Mouse (Mus musculus) megakaryocyte, embryonic 14.5 days (primary cell): Measurements from ENCODE around the gene Tnfsf11. TPM values are rescaled to one million over a fixed set of nuclear protein-coding genes. Genes with fewer than 3 reads are reported as not detected.

Source experiments
- H3K27me3 ChIP-seq: replicated peaks from 2 replicates; pipeline ENCODE3; 2012; ENCODE audit warnings: inconsistent platforms
- H3K36me3 ChIP-seq: replicated peaks from 2 replicates; pipeline ENCODE3; 2012; ENCODE audit warnings: low read length, inconsistent platforms, mixed read lengths
- H3K4me1 ChIP-seq: 2 replicates; pipeline ENCODE4 v1.6.1; 2012; ENCODE audit warnings: inconsistent platforms
- H3K4me3 ChIP-seq: replicated peaks from 2 replicates; pipeline ENCODE3; 2012; ENCODE audit warnings: moderate library complexity, mild to moderate bottlenecking, inconsistent platforms
- H3K9me3 ChIP-seq: 2 replicates; pipeline ENCODE4 v1.6.1; 2012; ENCODE audit warnings: inconsistent platforms
- FLI1 ChIP-seq: IDR thresholded peaks from 2 replicates; pipeline ENCODE4 v1.6.1; 2012; ENCODE audit warnings: low read length, inconsistent platforms, mixed read lengths
- GATA1 ChIP-seq: IDR thresholded peaks from 3 replicates; pipeline ENCODE4 v1.6.1; 2012; ENCODE audit warnings: mixed read lengths, low read length, inconsistent platforms, borderline replicate concordance
- polyA plus RNA-seq: library from polyadenylated mRNA; stranded (reverse); fragments of >175 nt; gene quantifications from 2 replicates; pipeline ENCODE4 v1.2.3, GENCODE M21; 2012; ENCODE audit warnings: low replicate concordance; ENCODE audit not compliant: insufficient read depth

Gene Tnfsf11
- polyA plus RNA-seq, 1 experiment, result not detected

- peaks cover 14% of the 10 kb centered on the region for H3K4me1 ChIP-seq
- TF ChIP-seq FLI1 (no peak), GATA1 (no peak)
- H3K36me3 ChIP-seq, result no peaks in the 10 kb centered on the region
- no peaks in the 10 kb centered on the region for H3K9me3 ChIP-seq
- H3K27me3 ChIP-seq, result peaks cover 6% of the 10 kb centered on the region
- peak overlapping the region; percentile 29 for H3K4me3 ChIP-seq
Measured at GRCm38 (mm10) chr14:78330576-78331300, 22.9 kb upstream of the Tnfsf11 start.

GRCm38 (mm10) chr14:78329765-78330451 is 22.1 kb upstream of the Tnfsf11 start:
- no peaks in the 10 kb centered on the region for H3K9me3 ChIP-seq
- H3K36me3 ChIP-seq, result no peaks in the 10 kb centered on the region
- H3K27me3 ChIP-seq, result peaks cover 6% of the 10 kb centered on the region

GRCm38 (mm10) chr14:78323356-78323755 is 15.5 kb upstream of the Tnfsf11 start:
- Histone ChIP-seq H3K4me1 (no peaks in the 10 kb centered on the region), H3K36me3 (no peaks in the 10 kb centered on the region), H3K4me3 (no peak overlapping the region), H3K9me3 (no peaks in the 10 kb centered on the region), H3K27me3 (peaks cover 2% of the 10 kb centered on the region)
- no peak for TF ChIP-seq FLI1
- no peak for TF ChIP-seq GATA1

More at GRCm38 (mm10) chr14:78329765-78330451, 22.1 kb upstream of the Tnfsf11 start:
- Histone ChIP-seq H3K4me1 (peaks cover 14% of the 10 kb centered on the region), H3K4me3 (no peak overlapping the region)
- no peak for TF ChIP-seq GATA1
- no peak for TF ChIP-seq FLI1

- Histone ChIP-seq H3K9me3 (no peaks in the 10 kb centered on the region), H3K4me3 (no peak overlapping the region), H3K27me3 (peaks cover 2% of the 10 kb centered on the region), H3K36me3 (no peaks in the 10 kb centered on the region), H3K4me1 (no peaks in the 10 kb centered on the region)
- TF ChIP-seq GATA1 (no peak), FLI1 (no peak)
Measured at GRCm38 (mm10) chr14:78322916-78323315, 15.1 kb upstream of the Tnfsf11 start.

- Histone ChIP-seq H3K27me3 (peaks cover 2% of the 10 kb centered on the region), H3K36me3 (no peaks in the 10 kb centered on the region), H3K4me3 (no peak overlapping the region), H3K9me3 (no peaks in the 10 kb centered on the region), H3K4me1 (no peaks in the 10 kb centered on the region)
- TF ChIP-seq GATA1 (no peak), FLI1 (no peak)
Measured at GRCm38 (mm10) chr14:78320248-78320647, 12.4 kb upstream of the Tnfsf11 start.

- no peaks in the 10 kb centered on the region for H3K36me3 ChIP-seq
- no peak overlapping the region for H3K4me3 ChIP-seq
- TF ChIP-seq FLI1, result no peak
- no peak for TF ChIP-seq GATA1
- peaks cover 2% of the 10 kb centered on the region for H3K27me3 ChIP-seq
- no peaks in the 10 kb centered on the region for H3K9me3 ChIP-seq
- no peaks in the 10 kb centered on the region for H3K4me1 ChIP-seq
Measured at GRCm38 (mm10) chr14:78319580-78319979, 11.7 kb upstream of the Tnfsf11 start.

- TF ChIP-seq FLI1 (no peak), GATA1 (no peak)
- H3K4me3 ChIP-seq, result no peak overlapping the region
- peaks cover 2% of the 10 kb centered on the region for H3K27me3 ChIP-seq
- H3K36me3 ChIP-seq, result no peaks in the 10 kb centered on the region
- H3K4me1 ChIP-seq, result no peaks in the 10 kb centered on the region
- H3K9me3 ChIP-seq, result no peaks in the 10 kb centered on the region
Measured at GRCm38 (mm10) chr14:78319000-78319399, 11.2 kb upstream of the Tnfsf11 start.

- Histone ChIP-seq H3K27me3 (peaks cover 2% of the 10 kb centered on the region), H3K4me1 (no peaks in the 10 kb centered on the region), H3K9me3 (no peaks in the 10 kb centered on the region), H3K4me3 (no peak overlapping the region), H3K36me3 (no peaks in the 10 kb centered on the region)
- no peak for TF ChIP-seq GATA1
- TF ChIP-seq FLI1, result no peak
Measured at GRCm38 (mm10) chr14:78317623-78318022, 9.8 kb upstream of the Tnfsf11 start.

GRCm38 (mm10) chr14:78300914-78301313 is 6.9 kb downstream of the Tnfsf11 start:
- Histone ChIP-seq H3K4me1 (no peaks in the 10 kb centered on the region), H3K4me3 (no peak overlapping the region), H3K9me3 (no peaks in the 10 kb centered on the region; the same call in 1 of the 2 replicates), H3K27me3 (peaks cover 8% of the 10 kb centered on the region), H3K36me3 (no peaks in the 10 kb centered on the region)
- TF ChIP-seq GATA1, result no peak
- no peak for TF ChIP-seq FLI1

- H3K4me1 ChIP-seq, result no peaks in the 10 kb centered on the region
- TF ChIP-seq GATA1, result no peak
- no peak for TF ChIP-seq FLI1
- peaks cover 23% of the 10 kb centered on the region for H3K9me3 ChIP-seq
- no peaks in the 10 kb centered on the region for H3K36me3 ChIP-seq
- H3K27me3 ChIP-seq, result peaks cover 2% of the 10 kb centered on the region
- no peak overlapping the region for H3K4me3 ChIP-seq
Measured at GRCm38 (mm10) chr14:78292687-78293086, 15.2 kb downstream of the Tnfsf11 start.
